Mouse (Mus musculus) large intestine, adult 2 months (tissue): ENCODE measurements around the gene Mta1. TPM values are rescaled to one million over a fixed set of nuclear protein-coding genes. Genes with fewer than 3 reads are reported as not detected.

Experiments
- DNase-seq: peaks from one replicate; pipeline ENCODE4 v3.0.0-alpha.2; 2012; ENCODE audit warnings: low read depth, low spot score
- WGBS: fragments of 180-500 bp; shearing (Covaris S2); methylation state at CpG from one replicate; pipeline ENCODE4 v1.1.7; 2018; 5-methylcytosine and 5-hydroxymethylcytosine counted together
- polyA plus RNA-seq: library from polyadenylated mRNA; depleted of rRNA; stranded (reverse); fragments of >200 nt; gene quantifications from 2 replicates; pipeline ENCODE4 v1.2.3, GENCODE M21; 2012; rRNA removed

The Mta1 gene
- polyA plus RNA-seq, 1 experiment = 26.5 TPM

DNA sequence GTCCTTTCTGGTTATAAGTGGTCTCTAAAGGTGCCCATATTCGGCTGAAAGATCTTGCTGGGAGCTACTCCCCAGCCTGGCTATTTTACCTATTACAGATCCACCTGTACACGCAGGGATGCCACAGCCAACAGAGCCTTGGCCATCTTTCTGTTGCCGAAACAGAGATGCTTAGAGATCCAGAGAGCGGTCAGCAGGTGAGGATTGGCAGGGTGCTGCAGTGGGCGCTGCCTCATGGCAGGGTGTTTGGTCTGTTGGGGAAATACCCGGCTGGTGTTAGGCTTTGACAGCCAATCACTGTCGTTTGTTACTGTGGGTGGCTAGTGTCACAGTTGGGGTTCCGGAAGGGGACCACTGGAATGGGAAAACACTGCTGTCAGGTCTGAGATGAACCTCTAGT lies 59.9 kb downstream of the Mta1 start:
- 90% methylated on average over 8 of the region's 8 CpGs for WGBS
- no peak for DNase-seq

DNA sequence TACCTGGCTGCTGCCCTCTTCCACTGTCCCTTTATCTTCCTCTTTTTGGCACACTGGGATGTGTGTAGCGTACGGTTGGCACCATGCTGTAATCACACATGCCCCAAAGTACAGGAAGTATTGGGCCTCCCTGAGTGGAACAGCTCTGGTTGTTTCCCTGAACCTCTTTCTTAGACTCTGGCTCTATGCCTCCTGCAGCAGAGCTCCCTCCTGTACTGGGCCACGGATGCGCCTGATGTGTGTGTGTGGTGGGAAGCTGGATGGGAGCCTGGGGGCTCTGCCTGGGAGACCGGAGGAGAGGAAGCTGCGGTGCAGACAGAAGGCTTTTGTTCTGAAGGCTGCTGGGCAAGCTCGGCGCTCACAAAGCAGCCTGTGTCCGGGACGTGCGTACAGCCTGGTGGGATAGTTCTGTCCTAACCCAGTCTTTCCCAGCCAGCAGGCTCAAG lies 65.5 kb downstream of the Mta1 start:
- 90% methylated on average over 11 of the region's 11 CpGs for WGBS
- DNase-seq = no peak

DNA sequence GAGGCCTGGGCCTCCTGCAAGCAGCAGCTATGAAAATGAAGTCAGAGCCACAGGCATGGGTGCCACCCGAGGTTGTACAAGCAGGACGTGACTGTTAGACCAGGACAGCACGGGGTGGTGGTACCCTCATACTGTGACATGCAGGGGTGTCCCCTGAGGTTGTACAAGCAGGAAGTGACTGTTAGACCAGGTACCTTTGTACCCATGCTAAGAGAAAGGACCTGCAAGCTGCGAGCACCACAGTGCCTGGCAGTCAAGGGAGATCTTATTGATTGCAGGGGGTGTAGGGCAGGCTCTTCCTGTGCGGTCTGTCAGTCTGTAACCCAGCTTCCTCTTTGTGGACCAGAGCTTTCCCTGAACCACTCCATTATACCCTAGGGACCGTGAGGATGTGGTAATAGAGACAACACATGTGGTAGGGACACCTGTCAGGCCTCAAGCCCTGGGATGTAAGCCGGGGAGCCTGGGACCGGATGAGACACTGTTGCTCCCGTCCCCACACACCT lies 70.0 kb downstream of the Mta1 start:
- no peak for DNase-seq
- 64% methylated on average over 9 of the region's 9 CpGs for WGBS

DNA sequence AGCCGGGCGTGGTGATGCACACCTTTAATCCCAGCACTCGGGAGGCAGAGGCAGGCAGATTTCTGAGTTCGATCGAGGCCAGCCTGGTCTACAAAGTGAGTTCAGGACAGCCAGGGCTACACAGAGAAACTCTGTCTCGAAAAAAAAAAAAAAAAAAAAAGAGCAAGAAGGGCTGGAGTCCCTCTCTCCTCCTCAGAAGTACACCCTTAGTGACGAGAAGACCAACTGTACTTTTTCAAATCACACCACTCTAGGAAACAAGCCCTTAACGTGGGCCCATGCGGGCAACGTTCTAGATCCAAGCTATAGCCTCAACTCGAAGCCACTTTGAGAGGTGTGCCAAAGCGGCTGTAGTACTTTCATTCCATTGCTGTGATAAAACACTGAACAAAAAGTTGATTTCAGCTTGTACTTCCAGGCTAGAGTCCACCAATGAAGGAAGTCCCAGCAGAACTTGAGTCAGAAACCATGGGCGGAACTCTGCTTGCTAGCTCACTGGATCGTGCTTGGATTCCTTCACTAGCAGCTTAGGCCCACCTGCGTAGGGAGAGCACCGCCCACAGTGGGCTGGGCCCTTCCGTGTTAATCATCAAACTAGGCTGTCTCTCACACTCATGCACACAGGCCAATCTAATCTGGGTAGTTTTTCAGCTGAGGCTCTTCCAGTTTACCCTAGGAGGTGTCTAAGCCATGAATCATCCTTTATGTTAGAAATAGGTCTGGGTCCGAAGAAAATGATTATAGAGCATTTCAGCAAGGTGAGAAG lies 79.1 kb downstream of the Mta1 start:
- 78% methylated on average over 18 of the region's 18 CpGs for WGBS
- no peak for DNase-seq

DNA sequence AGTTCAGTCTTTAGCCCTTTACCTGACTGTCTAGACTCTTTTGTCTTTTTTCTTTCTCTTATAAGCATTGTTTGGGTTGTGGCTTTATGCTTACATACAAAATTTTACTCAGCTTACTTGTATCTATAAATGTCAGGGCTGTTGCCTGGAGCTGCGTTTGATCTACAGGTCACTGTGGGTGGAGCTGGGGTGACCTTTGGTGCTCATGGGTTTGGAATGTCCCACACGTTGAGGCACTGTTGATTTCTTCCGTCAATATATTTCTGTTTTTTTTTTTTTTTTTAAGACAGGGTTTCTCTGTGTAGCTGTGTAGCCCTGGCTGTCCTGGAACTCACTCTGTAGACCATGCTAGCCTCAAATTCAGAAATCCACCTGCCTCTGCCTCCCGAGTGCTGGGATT lies 82.9 kb downstream of the Mta1 start:
- no peak for DNase-seq
- WGBS = 35% methylated on average over 4 of the region's 4 CpGs

DNA sequence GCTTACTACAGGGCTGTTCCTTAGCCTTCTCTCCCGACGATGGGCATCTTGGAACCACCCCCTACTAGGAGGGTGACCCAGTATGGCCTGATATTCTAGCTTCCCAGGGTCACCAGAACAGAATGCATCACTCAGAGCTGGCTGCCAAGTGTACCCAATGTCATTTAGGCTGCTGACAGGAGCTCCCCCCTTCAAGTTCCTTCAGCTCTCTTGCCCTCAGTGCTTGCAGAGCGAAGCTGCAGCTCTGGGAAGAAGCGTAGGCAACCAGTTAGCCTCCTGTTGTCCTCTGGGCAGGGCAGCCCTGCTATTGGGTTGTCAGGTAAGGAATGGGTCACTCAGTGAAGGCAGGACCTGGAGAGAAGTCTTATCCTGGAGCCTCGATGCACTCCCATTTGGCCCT lies 86.9 kb downstream of the Mta1 start:
- no peak for DNase-seq
- WGBS = 64% methylated on average over 5 of the region's 5 CpGs

DNA sequence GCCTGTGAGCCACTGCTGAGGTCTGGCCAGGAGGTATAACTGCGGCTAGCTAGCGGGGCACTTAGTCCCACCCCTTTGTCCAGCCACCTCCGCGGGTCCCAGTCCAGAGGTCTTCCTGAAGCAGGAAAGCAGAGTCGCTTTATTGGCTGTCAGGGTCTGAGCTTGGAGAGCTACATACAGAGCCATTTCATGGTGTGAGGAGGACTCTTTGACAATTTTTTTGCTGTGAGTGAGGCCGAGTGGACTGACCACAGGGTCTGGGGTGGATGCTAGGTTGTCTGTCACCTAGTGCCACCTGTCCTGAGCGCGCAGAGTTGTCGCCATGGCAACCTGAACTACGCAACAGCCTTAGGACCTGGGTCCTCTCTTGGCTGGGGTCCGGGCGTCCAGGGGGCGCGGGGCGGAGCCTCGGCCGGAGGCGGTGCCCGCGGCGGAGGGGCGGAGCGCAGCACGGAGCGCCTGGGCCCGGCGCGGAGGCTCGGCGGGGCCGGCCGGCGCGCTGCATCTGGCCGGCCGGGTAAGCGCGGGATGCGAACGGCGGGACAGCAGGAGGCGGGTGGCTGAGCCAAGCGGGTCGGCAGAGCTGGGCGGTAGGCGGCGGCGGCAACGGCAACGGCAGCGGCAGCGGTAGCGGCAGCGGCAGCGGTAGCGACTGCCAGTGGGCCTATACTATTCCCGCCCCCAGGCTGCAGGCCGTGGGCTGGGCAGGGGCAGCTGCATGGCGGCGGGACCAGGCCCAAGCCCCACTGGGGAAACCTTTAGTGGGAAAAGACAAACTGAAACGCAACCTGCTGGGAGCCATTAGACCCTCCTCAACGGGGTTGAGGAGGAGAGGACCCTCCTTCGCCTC lies 87.6 kb downstream of the Mta1 start, which contains the start of gene Tmem121:
TSS of gene Tmem121 (plus strand) at position 489 of the 850 bp plus-strand sequence.
- DNase-seq = no peak
- 5% methylated on average over 62 of the region's 63 CpGs for WGBS

DNA sequence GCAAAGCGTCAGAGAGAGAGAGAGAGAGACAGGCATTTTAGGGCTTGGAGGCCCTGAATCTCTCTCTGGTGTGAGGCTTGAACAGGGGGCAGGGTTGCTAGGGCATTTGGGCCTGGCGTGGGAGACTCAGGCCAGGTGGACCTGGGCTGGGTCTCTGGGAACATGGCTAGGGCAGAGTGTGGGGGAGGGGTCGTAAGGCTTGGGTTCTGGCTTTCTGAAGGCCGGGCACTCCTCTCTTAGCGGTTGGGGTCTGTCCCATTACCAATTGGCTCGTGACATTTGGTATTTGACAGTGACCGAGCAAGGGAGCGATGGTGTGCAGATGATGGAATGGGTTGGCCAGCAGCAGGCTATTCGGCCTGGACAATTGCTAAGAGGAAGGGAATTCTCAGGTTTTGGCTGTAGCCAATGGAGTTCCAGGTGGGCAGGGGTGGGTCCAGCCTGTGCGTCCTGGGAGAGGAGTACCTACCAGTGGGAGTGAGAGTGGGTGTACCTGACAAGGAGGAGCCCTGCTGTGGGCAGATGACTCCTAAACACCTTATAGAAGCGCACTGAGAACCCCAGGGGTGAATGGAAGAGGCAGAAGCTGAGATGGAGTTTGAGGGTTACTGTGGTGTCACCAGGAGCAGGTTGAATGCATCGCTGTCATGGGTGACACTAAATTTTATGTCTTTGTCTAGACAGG lies 88.4 kb downstream of the Mta1 start:
- WGBS = 54% methylated on average over 12 of the region's 12 CpGs
- DNase-seq = no peak

Other genes with a start within 250 kb of the Mta1 start
- 6.2 and 8.6 TPM in 2 replicates for gene Gpr132, start 230.1 kb upstream of the Mta1 start, polyA plus RNA-seq
- gene Jag2, start 168.5 kb upstream of the Mta1 start, polyA plus RNA-seq = 4.6 and 6.0 TPM in 2 replicates
- gene Nudt14, start 156.2 kb upstream of the Mta1 start, polyA plus RNA-seq = 55.7 and 58.3 TPM in 2 replicates
- 29.5 and 33.9 TPM in 2 replicates for gene Btbd6, start 121.8 kb upstream of the Mta1 start, polyA plus RNA-seq
- 23.4 and 41.5 TPM in 2 replicates for gene Brf1, start 97.6 kb upstream of the Mta1 start, polyA plus RNA-seq
- gene Pacs2, start 83.8 kb upstream of the Mta1 start, polyA plus RNA-seq = 19.3 and 26.8 TPM in 2 replicates
- 0.14 and 0.29 TPM in 2 replicates for gene Tex22, start 23.8 kb upstream of the Mta1 start, polyA plus RNA-seq
- 81.7 and 87.2 TPM in 2 replicates for gene Crip2, start 42.0 kb downstream of the Mta1 start, polyA plus RNA-seq
- gene Crip1, start 48.0 kb downstream of the Mta1 start, polyA plus RNA-seq = 11,187 and 15,272 TPM in 2 replicates
- gene Tedc1, start 58.1 kb downstream of the Mta1 start, polyA plus RNA-seq = 17.6 and 25.5 TPM in 2 replicates
- 0.88 and 1.3 TPM in 2 replicates for gene Tmem121, start 87.7 kb downstream of the Mta1 start, polyA plus RNA-seq